18 mouse cellular contexts compared by ENCODE assay signal in genomic region chr3:135100901-135101586, GRCm38 (mm10).
A peak's percentile ranks its signal among the peaks of the same experiment; 100 is the strongest.
DNase-seq lines count a peak whose midpoint lies in the region; ATAC-seq lines count a peak whose summit lies in the region.
"Had no signal": no experiment of that assay in that cellular context is flagged by ENCODE, and none has a peak within 500 bp of the region (broad histone marks: within the 10 kb centered on the region; RNA-seq: fewer than 3 reads in every experiment).

No protein-coding gene starts in this region.

- no peaks in the 10 kb centered on the region for H3K9me3 ChIP-seq in hindbrain, embryonic 15.5 days
- H3K9me3 ChIP-seq in hindbrain, embryonic 13.5 days = no peaks in the 10 kb centered on the region
- no peaks in the 10 kb centered on the region for H3K9me3 ChIP-seq in intestine, embryonic 16.5 days (ENCODE audit: control insufficient read depth, low read length)
- H3K9me3 ChIP-seq: embryonic facial prominence, embryonic 13.5 days; neural tube, embryonic 13.5 days had no signal

- no peak overlapping the region for H3K9ac ChIP-seq in hindbrain, embryonic 15.5 days
- H3K9ac ChIP-seq in hindbrain, embryonic 13.5 days = no peak overlapping the region
- no peak overlapping the region for H3K9ac ChIP-seq in intestine, embryonic 16.5 days (ENCODE audit: low read depth, low read length)
- H3K9ac ChIP-seq: embryonic facial prominence, embryonic 13.5 days; liver, postnatal 0 days; neural tube, embryonic 13.5 days had no signal

- DNase-seq in cerebellum, adult 9-10 months = peak; percentile 6
- no peak for DNase-seq in cerebellum, postnatal 4 days (ENCODE audit: low spot score in 2 of 2)
- peak; percentile 46 for DNase-seq in brain, adult 2 months (ENCODE audit: low read depth, low spot score)
- peak; percentile 22 to 34 for DNase-seq in layer of hippocampus, adult 8-10 months (ENCODE audit: low spot score in 2 of 2)
- DNase-seq: B cell, adult 2 months; heart, postnatal 14 days; kidney, adult 2 months; kidney, postnatal 36 days; liver, postnatal 0 days; thymus, postnatal 14 days had no signal

- H3K4me2 ChIP-seq in hindbrain, embryonic 15.5 days = no peak overlapping the region
- no peak overlapping the region for H3K4me2 ChIP-seq in hindbrain, embryonic 13.5 days
- H3K4me2 ChIP-seq in intestine, embryonic 16.5 days (ENCODE audit: low read depth, low read length) = no peak overlapping the region
- H3K4me2 ChIP-seq: embryonic facial prominence, embryonic 13.5 days; heart, embryonic 11.5 days; neural tube, embryonic 13.5 days had no signal

- no peaks in the 10 kb centered on the region for H3K27me3 ChIP-seq in hindbrain, embryonic 15.5 days
- H3K27me3 ChIP-seq in hindbrain, embryonic 13.5 days = no peaks in the 10 kb centered on the region
- H3K27me3 ChIP-seq in intestine, embryonic 16.5 days (replicated peaks; ENCODE audit: control insufficient read depth, insufficient read depth, low read length) = no peaks in the 10 kb centered on the region
- H3K27me3 ChIP-seq: embryonic facial prominence, embryonic 13.5 days; neural tube, embryonic 13.5 days had no signal

- H3K4me3 ChIP-seq in hindbrain, embryonic 15.5 days = no peak overlapping the region
- no peak overlapping the region for H3K4me3 ChIP-seq in hindbrain, embryonic 13.5 days
- H3K4me3 ChIP-seq in intestine, embryonic 16.5 days (ENCODE audit: low read length) = no peak overlapping the region
- H3K4me3 ChIP-seq: embryonic facial prominence, embryonic 13.5 days; neural tube, embryonic 13.5 days had no signal

- ATAC-seq in hindbrain, embryonic 15.5 days (ENCODE audit: low FRiP score, low read depth) = peak; percentile 30; the same call in 1 of the 2 replicates
- ATAC-seq in hindbrain, embryonic 13.5 days (ENCODE audit: low FRiP score) = no peak
- ATAC-seq in activated CD4-positive, CD25-positive, alpha-beta regulatory T cell, adult 4 months = no peak
- ATAC-seq in intestine, embryonic 16.5 days = no peak
- ATAC-seq: hindbrain, embryonic 16.5 days; liver, postnatal 0 days had no signal

- 82% methylated on average over 8 of the region's 8 CpGs for WGBS in hindbrain, embryonic 15.5 days
- WGBS in hindbrain, embryonic 13.5 days = 85% methylated on average over 8 of the region's 8 CpGs
- WGBS in intestine, embryonic 16.5 days = 84% methylated on average over 8 of the region's 8 CpGs

- H3K27ac ChIP-seq in hindbrain, embryonic 15.5 days (replicated peaks) = no peak overlapping the region
- H3K27ac ChIP-seq in hindbrain, embryonic 13.5 days = no peak overlapping the region
- no peak overlapping the region for H3K27ac ChIP-seq in intestine, embryonic 16.5 days (ENCODE audit: low read length)
- H3K27ac ChIP-seq: embryonic facial prominence, embryonic 13.5 days; neural tube, embryonic 13.5 days had no signal

- no peaks in the 10 kb centered on the region for H3K4me1 ChIP-seq in hindbrain, embryonic 15.5 days (replicated peaks)
- no peaks in the 10 kb centered on the region for H3K4me1 ChIP-seq in hindbrain, embryonic 13.5 days (replicated peaks)
- H3K4me1 ChIP-seq in intestine, embryonic 16.5 days (ENCODE audit: control insufficient read depth, insufficient read depth, low read length) = no peaks in the 10 kb centered on the region
- H3K4me1 ChIP-seq: embryonic facial prominence, embryonic 13.5 days; neural tube, embryonic 13.5 days had no signal

- no peaks in the 10 kb centered on the region for H3K36me3 ChIP-seq in hindbrain, embryonic 15.5 days
- no peaks in the 10 kb centered on the region for H3K36me3 ChIP-seq in hindbrain, embryonic 13.5 days
- H3K36me3 ChIP-seq in intestine, embryonic 16.5 days (ENCODE audit: control insufficient read depth, insufficient read depth, low read length) = no peaks in the 10 kb centered on the region
- H3K36me3 ChIP-seq: embryonic facial prominence, embryonic 13.5 days; neural tube, embryonic 13.5 days had no signal

Comparison
In these comparisons a context has a peak if more than half of its experiments do, and no peak if none do; other contexts are left out.
1. DNase-seq: peak in cerebellum, adult 9-10 months (single experiment), brain, adult 2 months (single experiment) and layer of hippocampus, adult 8-10 months (2 of 2); none in cerebellum, postnatal 4 days (0 of 2).